Mouse (Mus musculus) kidney, adult 10 weeks (tissue): ENCODE measurements around the gene Hes7. TPM values are rescaled to one million over a fixed set of nuclear protein-coding genes. Genes with fewer than 3 reads are reported as not detected.

Experiments used
- polyA plus RNA-seq: library from polyadenylated mRNA; stranded (reverse); fragments of 350-450 nt; fragmentation: Illumina TruSeq; extraction: RNeasy Lipid Tissue Mini Kit (QIAGEN cat#74804); gene quantifications from one replicate; pipeline ENCODE4 v1.2.3, GENCODE M21; 2014; ENCODE audit warnings: low read depth, low replicate concordance

The Hes7 gene
- polyA plus RNA-seq: not detected

DNA sequence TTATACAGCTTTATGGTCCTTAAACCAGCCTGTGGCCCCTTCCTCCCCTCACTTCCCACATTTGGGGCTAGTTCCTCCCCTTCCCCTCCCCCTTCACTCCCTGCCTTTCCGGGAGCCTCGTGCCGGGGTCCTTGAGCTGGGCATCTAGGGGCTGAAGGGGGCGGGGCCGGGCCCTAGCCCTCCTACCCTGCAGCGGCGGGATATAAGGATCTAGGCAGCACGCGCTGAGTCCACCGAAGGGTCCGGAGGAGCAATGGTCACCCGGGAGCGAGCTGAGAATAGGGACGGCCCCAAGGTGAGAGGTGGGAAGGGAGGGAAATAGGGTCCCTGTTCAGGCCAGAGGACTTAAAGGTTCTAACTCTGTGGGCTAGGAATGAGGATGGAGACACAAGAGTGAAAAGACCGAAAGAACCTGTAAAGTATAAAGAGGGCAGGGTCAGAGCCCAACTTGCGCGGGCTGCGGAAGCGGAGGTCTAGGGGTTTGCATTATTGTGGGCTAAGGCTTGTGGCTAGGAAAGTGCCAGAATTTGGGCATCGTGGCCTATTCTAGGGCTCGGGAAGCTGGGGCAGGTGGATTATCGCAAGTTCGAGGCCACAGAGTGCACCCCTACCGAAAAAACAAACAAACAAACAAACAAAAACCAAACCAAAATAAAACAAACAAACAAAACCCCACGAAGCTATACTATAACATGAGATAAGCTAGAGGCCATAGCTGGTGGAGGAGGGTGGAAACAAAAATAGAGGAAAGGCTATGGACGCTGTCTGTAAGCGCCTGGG, at the start of gene Hes7:
Hes7 (plus strand) TSS at position 184 of the 780 bp plus-strand sequence.

DNA sequence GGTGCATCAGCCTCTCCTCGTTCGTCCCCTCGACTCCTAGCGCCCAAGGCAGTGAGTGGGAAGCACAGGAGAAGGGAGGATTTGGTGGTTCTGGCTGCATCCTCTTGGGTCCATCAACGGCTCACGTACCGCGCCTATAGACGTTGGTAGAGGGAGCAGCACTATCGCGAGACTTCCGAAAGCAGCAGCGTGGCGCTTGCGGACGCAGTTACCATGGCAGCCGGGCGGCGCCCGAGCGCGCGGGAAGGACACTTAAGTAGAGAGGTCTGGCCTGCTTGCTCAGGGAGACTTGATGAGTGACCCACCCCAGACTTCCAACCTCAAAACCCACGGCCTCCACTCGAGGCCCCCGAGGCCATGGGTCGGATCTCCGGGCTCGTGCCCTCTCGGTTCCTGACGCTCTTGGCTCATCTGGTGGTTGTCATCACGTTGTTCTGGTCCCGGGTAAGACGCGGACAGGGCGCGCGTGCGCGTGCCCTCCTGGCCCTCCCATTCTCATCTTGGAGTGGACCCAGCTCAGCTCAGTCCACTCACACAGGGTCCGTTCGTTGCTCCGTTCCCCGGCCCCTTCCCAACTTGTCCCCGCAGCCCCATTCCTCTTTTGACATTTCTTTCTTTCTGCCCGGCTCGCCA, 49.5 kb upstream of the Hes7 start, which contains the start of gene Tmem107:
Tmem107 (plus strand) TSS at position 217 of the 633 bp plus-strand sequence.

DNA sequence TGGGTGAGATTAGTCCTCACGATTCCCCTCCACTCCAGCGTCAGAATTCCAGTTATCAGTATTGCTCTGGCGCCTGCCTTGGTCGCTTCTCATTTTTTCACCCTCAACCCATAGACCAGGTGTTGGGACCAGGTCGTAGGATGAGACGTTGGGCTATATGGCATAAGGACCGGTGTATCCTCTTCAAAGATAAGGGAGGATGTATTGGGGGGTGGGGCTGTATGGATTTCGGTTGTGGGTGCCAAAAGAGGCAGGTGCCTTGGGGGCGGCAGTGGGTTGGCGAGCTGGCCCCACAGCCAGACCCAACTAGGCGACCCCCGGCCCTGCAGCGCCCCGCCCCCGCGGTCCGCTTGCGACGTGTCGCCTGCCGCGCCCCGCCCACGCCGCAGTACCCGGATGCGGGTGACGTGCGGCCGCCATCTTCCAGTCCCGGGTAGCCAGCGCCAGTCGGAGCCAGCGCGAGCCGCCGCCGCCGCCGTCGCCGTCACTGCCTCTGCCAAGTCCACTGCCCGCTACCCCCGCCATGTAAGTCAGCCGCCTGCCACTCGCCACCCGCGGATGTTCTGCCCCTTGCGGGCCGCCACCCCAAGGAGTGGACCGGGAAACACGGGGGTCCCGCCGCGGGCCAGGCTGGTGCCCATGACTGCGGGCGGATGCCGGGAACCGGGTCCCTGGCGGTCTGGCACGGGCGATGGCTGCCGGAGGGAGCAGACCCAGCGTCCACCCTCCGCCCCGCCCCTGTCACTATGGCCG, 31.9 kb upstream of the Hes7 start, which contains the start of gene Vamp2:
Vamp2 (plus strand) TSS at position 388 of the 753 bp plus-strand sequence.

DNA sequence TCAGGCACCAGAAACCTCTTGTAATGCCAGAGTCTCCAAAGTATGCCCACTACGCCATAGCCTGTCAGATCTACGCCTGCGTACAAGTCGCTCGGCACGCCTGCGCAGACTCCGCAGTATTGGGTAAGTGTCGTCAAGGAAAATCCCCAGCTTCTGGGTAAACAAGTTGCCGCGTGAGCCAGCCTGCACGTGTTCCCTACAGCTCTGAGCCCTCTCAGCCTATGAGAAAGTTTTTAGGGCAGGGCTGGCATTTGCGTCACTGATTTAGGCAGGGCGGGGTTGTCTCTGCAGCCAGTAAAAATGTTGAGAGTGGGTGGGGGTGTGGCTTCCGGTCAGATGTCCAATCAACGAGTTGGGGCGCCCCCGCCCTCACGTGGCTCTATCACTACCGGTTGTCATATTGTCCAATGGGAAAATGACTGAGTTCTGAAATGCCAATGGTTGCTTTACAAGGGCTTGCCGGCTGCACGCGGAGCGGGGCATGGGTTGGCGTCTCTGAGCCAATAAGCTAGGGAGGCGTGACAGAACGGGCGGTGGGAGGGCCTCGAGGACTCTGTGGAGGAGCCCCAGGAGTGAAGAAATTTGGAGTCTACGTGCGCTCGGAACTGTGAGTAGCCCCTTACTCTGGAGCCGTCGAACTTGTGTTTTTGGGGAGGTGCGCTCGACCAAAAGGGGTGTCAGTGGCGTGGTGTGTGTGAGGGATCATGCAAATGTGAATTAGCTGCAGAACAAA, 25.3 kb upstream of the Hes7 start, which contains the start of gene Per1:
Per1 (plus strand) TSS at position 521 of the 733 bp plus-strand sequence.

DNA sequence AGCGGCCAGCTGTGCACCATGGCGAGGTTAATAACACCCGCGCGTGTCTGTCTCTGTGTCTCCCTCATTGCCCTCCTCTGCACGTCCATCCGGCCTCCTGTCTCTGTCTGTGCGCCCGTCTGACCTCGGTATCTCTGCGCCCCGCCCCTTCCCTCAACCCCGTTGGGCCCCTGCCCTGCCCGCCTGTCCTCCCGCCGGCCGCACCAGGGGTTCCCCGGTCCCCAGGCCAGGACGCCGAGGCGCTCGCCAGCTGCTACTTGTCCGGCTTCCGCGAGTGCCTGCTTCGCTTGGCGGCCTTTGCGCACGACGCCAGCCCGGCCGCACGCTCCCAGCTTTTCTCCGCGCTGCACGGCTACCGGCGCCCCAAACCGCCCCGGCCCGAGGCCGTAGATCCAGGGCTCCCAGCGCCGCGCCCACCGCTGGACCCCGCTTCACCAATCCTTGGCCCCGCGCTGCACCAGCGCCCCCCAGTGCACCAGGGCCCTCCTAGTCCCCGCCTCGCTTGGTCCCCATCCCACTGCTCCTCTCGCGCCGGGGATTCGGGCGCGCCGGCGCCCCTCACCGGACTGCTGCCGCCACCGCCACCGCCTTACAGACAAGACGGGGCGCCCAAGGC, 2.2 kb downstream of the Hes7 start, which contains the start of gene 9130213A22Rik:
9130213A22Rik (minus strand) TSS at position 254 of the 616 bp plus-strand sequence.

DNA sequence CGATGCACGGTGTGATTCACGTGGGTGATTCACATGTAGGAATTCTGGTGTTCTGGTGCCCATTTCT, 5.5 kb downstream of the Hes7 start, which contains the start of gene Aloxe3:
Aloxe3 (plus strand) TSS at position 45 of the 67 bp plus-strand sequence.

DNA sequence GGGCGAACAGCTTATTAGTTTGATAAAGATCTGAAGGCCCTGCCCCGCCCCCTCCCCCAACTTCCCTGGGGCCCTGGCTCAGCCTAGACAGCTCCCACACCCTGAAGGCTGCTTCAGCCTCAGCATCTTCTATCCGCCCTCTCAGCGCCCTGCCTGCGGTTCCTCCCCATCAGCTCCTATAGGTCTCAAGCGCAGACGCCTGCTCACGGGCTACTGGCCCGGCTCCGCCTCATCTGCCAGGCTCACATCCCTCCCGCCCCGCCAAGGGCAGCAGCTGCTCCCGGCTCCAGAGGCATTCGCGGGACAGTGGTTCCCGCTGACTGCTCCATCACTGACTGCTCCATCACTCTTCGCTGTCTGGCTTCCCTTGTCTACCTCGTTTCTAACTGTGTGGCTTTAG, 36.6 kb downstream of the Hes7 start, which contains the start of gene Alox12b:
Alox12b (plus strand) TSS at position 190 of the 400 bp plus-strand sequence.

Other genes starting within 250 kb of the Hes7 start
- 251 TPM for gene Ndel1, start 248.5 kb upstream of the Hes7 start, polyA plus RNA-seq
- gene Rnf222, start 231.9 kb upstream of the Hes7 start, polyA plus RNA-seq: not detected
- 170 TPM for gene Rpl26, start 218.8 kb upstream of the Hes7 start, polyA plus RNA-seq
- gene Odf4, start 193.3 kb upstream of the Hes7 start, polyA plus RNA-seq: 0.65 TPM
- 3.4 TPM for gene Arhgef15, start 162.9 kb upstream of the Hes7 start, polyA plus RNA-seq
- gene Slc25a35, start 152.3 kb upstream of the Hes7 start, polyA plus RNA-seq: 21.4 TPM
- 11.7 TPM for gene Rangrf, start 145.2 kb upstream of the Hes7 start, polyA plus RNA-seq
- gene Pfas, start 111.9 kb upstream of the Hes7 start, polyA plus RNA-seq: 7.2 TPM
- gene Ctc1, start 104.5 kb upstream of the Hes7 start, polyA plus RNA-seq: 3.9 TPM
- 0.24 TPM for gene Aurkb, start 74.8 kb upstream of the Hes7 start, polyA plus RNA-seq
- gene Borcs6, start 60.7 kb upstream of the Hes7 start, polyA plus RNA-seq: 2.9 TPM
- 3.8 TPM for gene Tmem107, start 49.6 kb upstream of the Hes7 start, polyA plus RNA-seq
- 62.6 TPM for gene Vamp2, start 31.9 kb upstream of the Hes7 start, polyA plus RNA-seq
- 0.24 TPM for gene Per1, start 25.2 kb upstream of the Hes7 start, polyA plus RNA-seq
- not detected for gene 9130213A22Rik, start 2.2 kb downstream of the Hes7 start, polyA plus RNA-seq
- not detected for gene Aloxe3, start 5.5 kb downstream of the Hes7 start, polyA plus RNA-seq
- gene Alox12b, start 36.6 kb downstream of the Hes7 start, polyA plus RNA-seq: not detected
- gene Alox8, start 77.4 kb downstream of the Hes7 start, polyA plus RNA-seq: not detected
- not detected for gene Gucy2e, start 116.6 kb downstream of the Hes7 start, polyA plus RNA-seq
- 1.6 TPM for gene Cntrob, start 203.4 kb downstream of the Hes7 start, polyA plus RNA-seq
- gene Trappc1, start 203.6 kb downstream of the Hes7 start, polyA plus RNA-seq: 43.8 TPM
- 0.40 TPM for gene Kcnab3, start 205.9 kb downstream of the Hes7 start, polyA plus RNA-seq
- 4.6 TPM for gene Rnf227, start 220.1 kb downstream of the Hes7 start, polyA plus RNA-seq
- 20.4 TPM for gene Chd3, start 249.0 kb downstream of the Hes7 start, polyA plus RNA-seq